Mouse (Mus musculus): ENCODE measurements around the gene Phb2.
A peak's percentile ranks its signal among the peaks of the same experiment; 100 is the strongest.

The Phb2 gene

DNA sequence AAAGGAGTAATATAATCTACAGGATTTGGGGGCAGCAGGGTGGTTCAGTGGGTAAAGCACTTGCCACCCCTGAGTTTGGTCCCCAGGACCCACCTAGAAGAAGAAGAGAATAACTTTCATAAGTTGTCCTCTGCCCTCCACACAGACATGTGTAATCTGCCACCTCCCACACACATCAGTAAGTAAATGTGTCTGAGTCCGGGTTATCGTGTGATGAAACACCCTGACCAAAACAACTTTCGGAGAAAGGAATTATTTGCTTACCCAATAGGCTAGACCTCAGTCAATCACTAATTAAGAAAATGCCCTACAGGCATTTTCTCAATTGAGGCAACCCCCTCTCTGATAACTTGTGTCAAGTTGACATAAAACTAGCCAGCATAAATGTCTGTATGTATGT is 21.6 kb upstream of the Phb2 start:
- DNase-seq (ENCODE audit: low read depth, low spot score) = no peak

DNA sequence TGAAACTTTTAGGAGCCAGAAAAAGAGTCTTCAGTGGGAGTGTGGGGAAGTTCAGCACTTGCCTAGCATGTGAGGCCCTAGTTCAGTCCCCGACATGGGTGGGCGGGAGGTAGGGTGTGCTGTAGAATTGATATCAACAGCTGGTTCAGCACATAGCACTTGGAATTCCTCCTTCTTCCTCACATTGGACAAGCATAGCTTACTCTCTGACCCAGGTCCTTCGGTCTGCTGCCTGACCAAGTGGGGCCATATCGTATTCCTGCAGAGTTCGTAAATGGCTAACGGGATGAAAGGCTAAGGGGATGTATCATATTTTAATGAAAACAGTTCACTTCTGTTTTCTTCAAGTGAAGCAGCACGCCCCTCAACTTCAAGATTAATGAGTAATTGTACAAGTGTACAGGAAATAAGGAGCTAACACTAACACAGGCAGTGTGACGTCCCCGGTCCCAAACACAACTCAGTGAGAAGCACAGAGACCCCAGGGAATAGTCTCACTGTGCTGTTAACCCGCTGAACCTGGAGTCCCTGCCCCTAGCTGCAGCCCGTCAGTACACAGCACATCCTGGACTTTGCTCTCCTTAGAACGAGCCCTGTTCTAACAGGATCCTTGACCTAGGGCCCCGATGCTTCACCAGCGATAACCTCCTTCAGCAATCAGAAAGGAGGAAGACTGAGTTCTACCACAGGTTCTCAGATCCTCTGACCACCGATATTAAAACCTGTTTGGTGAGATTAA is 18.7 kb upstream of the Phb2 start:
- DNase-seq (ENCODE audit: low read depth, low spot score) = no peak

DNA sequence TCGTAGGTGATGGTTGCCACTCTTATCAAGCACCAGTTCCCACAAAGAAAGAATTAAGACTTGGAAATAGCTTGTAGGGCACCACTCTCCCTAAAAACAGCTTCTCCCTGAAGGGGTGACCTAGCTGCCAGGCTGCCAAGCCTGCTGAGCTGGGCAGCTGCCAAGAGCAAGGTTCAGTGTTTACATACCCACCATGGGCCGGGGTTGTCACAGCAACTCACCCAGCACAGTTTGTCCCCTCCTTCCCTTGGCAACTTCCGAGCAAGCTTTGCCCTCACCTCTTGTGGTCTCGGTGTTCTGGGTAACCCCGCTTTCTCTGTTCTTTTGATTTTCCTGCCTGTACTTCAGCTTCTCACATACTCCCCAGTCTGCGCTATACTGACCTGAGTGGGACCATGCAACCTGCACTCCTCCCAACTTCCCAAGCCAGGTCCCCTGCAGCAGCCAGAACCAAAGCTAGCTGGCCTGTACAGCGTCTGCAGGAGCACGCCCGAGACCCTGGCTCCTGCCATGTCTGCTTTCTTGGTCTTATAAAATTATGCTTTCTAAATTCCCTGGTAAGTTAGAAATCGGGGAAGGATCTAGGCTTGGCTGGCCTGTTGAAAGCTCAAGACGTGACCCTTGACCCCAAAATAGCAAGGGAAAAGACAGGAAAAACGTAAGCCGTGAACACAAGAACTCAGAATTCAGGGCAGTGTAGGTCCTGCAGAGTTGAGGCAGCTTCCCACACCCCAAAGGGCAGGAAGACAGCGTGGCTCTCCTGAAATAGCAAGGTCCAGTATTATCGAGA is 17.8 kb upstream of the Phb2 start:
- DNase-seq (ENCODE audit: low read depth, low spot score) = peak; percentile 75

DNA sequence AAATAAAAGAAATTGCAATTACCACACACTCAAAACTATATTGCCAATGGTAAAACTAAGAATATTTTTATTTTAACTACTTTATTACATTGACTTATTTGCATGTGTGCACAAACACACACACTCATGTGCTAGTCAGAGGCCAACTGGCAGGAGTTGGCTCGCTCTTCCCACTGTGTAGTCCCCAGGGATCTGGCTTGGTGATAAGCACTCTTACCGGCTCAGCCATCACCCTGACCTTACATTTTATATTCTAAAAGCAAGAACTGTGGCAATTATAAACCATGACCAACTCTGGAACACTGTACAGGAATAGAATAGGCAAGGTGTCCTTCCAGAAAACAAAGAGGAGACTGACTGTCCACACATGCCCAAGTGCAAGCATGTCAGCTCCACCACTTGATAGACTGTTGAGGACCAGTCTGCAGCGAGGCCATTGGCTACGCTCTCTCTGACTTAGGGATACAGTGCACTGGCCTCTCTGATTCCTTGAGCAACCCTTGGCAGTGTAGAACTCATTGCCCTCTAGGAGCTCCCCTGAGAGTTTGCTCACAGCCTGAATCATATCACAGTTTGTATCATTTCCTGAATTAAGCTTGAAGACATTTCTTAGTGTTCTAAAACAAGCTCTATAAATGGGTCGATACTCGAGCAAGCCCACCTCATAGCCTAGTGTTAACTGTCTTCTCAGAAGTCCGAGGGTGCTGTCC is 15.5 kb upstream of the Phb2 start:
- no peak for DNase-seq (ENCODE audit: low read depth, low spot score)

DNA sequence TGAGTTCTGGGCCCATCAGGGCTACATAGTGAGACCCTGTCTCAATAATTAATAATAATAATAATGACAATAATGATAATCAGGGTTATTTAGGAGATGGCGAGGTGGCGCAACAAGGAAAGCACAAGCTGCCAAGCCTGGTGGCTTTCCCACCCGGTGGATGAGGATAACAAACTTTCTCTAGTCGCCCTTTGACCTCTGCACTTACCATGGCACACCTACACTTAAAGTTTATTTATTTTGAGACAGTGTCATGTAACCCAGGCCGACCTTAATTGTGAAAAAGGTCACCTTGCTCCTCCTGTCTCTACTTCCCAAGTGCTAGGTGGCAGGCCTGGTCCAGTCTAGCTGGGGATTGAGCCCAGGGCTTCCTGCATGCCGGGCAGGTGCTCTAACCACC is 13.4 kb upstream of the Phb2 start:
- no peak for DNase-seq (ENCODE audit: low read depth, low spot score)

DNA sequence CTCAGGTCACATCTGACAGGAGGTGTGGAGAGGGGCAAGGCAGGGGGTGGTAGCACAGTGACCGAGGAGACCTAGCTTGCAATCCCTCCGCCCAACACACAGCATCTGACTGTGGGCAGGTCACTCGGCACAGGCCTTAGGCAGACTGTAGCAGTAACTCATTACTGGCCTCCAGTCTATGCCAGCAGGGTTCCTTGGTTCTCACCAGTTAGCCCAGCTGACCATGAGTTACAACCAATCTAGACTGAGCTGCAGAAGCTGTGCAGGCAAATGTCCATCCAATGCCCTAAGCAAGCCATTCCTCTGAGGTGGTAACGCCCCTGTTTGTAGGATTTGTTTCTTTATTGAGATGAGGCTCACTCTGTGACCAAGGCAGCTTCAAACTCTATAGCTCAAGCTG is 12.8 kb upstream of the Phb2 start:
- DNase-seq (ENCODE audit: low read depth, low spot score) = no peak

DNA sequence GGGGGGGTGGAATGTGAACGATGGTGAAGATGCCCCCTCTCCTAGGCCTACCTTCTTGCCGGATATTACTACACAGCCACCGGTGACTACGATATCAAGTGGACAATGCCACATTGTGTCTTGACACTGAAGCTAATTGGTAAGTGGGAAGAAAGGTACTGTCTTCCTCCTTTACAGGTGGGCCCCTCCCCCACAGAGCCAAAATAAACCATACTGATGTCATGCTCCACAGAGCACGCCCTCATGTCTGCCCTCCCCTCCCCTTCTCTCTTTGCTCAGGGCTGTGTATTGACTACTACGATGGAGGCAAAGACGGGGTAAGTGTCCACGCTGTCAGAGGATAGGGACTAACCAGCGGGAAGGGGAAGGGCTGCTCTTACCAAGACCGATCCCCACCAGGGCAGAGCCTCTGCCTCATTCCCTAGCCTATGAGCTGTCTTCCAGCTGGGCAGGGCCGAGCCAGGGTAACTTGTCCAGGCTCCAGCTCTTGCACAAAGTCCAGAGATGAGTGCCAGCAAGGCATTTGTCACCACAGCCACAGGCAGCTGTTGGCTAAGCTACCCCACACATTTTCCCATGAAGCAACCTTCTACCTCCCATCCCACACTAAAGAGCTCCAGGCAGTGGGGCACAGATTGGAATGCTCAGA is 12.1 kb upstream of the Phb2 start:
- no peak for DNase-seq (ENCODE audit: low read depth, low spot score)

DNA sequence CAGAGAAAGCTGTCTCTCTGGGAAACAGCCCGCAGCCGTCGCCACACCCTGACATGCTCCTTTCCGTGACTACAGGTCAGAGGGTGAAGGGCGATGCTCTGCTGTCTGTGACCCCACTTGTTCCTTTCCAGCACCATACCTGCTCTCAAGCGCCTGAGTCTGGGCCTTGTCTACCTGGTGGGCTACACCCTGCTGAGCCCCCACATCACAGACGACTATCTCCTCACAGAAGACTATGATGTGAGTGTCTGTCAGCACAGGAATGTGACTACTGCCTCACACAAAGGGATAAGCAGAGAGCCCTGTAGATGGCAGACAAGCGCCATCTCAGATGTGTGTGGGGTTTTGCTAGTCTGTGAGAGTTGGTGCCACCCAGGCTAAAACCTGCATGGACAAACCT is 10.8 kb upstream of the Phb2 start:
- peak; percentile 43 for DNase-seq (ENCODE audit: low read depth, low spot score)

DNA sequence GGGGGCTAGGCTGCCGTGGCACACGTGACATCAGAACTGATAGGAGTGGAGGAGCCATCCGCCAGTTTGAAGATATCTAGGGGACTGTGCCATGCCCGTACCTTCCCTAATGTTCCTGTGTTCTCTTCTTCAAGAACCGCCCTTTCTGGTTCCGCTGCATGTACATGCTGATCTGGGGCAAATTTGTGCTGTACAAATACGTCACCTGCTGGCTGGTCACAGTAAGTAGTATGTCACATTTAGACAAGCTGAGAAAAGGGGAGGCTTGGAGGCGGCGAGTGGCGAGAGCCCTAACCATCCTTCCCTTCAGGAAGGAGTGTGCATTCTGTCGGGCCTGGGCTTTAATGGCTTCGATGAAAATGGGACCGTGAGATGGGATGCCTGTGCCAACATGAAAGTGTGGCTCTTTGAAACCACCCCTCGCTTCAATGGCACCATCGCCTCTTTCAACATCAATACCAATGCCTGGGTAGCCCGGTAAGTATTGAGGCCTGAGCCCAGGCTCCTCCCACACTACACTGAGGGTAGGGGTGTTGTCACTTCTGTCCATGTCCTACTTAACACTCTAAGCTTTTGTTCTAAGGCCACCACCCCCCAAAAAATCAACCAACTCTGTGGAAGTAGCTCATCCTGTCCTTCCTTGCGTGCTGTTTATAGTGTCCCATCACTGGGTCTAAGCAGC is 9.9 kb upstream of the Phb2 start:
- no peak for DNase-seq (ENCODE audit: low read depth, low spot score)

DNA sequence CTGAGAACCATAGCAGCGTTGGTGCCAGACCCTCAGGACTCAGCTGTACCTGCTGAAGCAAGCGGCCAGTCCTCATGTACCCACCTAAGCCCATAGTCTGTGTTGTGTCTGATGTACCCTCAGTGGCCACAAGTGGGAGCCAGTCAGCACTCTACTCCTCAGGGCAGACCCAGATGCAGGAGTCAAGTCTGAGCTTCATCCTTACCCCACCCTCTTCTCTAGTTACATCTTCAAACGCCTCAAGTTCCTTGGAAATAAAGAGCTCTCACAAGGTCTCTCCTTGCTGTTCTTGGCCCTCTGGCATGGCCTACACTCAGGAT is 9.4 kb upstream of the Phb2 start:
- DNase-seq (ENCODE audit: low read depth, low spot score) = peak; percentile 78

DNA sequence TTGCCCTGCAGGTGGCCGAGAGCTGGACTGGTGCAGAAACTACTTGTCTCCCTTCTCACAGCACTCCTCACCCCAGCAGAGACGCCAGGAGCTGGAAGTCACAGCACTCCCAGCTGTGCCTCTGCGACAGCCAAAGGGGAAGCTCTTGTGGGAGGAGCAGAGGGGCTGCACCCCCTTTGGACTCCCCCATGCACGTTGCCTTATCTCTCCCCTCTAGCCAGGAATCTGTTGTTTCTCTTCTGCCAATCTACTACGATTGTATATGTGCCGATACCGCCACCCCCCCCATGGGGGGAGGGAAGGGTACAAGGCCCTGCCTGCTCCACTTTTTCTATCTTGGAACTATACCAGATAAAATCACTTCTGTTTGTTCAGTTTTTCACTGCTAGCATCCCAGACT is 8.3 kb upstream of the Phb2 start:
- no peak for DNase-seq (ENCODE audit: low read depth, low spot score)

DNA sequence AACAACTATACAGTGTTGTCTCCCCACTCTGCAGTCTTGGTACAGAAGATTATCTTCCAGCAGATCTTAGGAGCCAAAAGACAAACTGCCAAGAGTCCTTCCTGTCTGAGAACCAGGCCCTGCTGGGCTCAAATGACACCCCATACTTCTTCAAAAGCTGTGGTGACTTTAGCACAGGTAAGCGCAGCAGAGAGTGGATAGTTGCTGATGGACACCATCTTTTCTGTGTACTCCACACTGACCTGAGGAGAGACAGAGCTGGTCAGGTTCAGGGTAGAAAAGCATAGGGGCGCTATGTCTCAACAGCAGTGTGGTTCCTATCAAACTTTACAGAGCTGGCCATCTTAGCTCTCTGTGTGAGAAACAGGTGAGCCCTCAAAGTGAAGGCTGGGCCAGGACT is 7.7 kb upstream of the Phb2 start:
- no peak for DNase-seq (ENCODE audit: low read depth, low spot score)

DNA sequence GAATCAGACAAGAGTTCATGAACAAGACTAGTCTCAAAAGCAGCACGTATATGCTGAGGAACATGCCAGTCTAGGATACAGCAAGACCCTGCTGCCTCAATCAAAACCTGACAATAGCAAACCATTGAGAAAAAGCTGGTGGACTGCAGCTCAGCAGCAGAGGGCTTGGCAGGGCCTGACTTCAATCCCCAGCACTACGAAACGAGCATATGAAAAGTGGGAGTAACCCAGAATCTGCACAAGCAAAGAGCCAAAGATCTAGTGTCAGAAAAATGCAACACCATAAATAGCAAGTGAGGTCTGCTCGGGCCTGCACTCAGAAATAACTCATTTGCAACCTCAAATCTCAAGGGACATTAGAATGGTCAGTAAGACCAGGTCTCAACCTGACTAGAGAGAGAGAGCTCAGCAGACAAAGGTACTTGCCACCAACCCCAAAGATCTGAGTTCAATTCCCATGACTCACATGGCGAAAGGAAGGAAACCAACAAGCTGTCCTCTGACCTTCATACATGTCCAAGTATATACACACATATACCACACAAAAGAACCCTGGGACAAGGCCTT is 6.0 kb upstream of the Phb2 start:
- no peak for DNase-seq (ENCODE audit: low read depth, low spot score)

DNA sequence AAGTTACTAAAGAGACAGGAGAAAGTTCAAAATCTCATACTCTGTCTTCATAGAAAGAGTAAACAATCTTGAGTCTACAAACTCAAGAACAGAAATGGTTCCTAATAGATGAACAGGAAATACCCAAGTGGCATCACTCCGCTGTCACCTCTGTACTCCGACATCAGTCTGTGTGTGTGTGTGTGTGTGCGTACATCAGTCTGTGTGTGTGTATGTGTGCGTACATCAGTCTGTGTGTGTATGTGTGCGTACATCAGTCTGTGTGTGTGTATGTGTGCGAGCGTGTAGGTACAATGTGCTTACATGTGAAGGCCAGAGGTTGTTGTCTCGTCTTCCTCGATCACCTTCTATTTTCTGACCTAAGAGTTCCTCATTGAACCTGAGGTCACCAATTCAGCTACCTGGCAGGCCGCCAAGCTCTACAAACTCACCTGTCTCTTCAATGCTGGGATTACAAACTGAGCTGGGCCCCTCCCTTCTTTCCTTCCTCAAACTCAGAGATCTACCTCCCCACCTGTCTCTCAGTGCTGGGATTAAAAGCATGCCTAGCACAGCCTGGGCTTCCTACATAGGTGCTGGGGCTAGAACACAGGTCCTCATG is 3.7 kb upstream of the Phb2 start:
- DNase-seq (ENCODE audit: low read depth, low spot score) = no peak

DNA sequence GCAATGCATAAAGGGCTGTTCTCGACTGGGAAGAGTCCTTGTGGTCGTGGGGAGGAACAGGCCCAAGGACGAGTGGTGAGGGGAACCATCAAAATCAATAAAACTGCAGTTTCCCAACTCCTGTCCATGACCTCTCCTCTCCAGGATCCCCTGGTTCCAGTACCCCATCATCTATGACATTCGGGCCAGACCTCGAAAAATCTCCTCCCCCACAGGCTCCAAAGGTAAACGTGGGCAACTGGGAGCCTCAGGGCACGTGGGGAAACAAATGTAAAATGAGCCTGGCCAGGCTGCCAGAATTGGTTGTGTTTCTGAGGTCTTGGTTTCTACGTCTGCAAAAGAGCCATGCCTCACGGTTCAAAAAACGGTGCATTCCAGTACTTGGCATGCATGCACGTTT is 782 bp downstream of the Phb2 start:
- DNase-seq (ENCODE audit: low read depth, low spot score) = no peak

DNA sequence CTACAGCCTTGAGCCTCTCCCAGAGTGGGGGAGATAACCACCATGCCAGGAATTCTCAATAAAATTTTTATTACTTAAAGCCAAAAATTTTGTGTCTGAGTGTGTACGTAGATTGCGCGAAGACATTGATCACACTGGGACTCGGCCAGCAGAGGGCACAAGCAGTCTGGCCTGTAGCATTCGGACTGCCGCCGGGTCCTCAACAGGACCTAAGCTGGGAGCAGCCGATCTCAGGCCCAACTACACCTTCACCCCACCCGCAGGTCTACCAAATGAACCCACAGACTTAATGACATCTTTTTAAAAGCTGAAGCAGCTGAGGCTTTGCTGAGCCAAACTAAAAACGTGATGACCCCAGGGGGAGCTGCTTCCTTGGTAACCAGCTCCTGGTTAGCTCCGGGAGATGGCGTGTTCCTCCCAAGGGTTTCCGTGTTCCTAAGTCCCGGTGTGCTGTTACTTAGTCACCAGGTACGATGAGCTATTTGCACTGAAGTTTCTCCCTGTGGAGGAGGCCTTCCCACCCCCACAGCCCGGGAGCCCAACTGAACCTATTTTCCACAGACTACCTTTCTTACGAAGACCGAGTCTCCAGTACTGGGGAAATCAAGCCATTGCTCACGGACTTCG is 4.8 kb downstream of the Phb2 start:
- DNase-seq (ENCODE audit: low read depth, low spot score) = peak; percentile 74

DNA sequence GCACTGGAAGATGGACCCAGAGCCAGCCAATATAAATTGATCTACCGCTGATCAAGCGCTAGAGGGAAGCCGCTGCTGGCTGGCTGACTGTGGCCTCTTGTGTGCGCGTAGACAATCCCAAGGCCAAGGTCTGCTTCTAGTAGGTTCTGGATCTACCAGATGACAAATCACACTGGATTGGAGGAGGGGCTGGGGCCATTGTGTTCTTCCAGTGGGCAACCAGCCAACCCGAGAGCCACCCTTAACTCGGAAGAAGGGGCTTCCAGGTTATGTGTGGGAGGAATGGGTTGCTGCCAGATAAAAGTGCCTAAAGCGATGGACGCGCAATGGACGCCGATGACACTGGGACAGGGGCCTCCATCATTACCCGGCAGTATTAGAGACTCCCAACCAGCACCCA is 5.8 kb downstream of the Phb2 start:
- DNase-seq (ENCODE audit: low read depth, low spot score) = no peak

DNA sequence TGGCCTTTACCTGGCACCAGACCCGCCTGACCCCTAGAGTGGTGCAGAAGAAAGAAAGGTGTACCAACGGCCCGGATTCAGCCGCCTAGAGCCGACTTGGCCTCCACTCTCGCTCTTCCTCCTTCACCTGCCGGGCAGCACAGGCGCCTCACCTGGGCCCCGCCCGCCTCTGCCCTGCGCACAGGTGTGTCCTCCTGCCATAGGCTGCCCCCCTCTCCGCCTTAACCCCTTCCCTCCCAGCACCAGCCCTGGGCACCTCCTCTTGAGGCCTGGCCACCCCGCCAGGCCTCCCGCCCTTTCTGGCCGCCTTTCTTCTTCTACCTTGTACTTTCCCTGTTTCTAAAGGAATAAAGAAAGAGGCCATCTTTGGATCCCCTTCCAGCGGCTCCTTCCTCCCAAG is 6.6 kb downstream of the Phb2 start:
- DNase-seq (ENCODE audit: low read depth, low spot score) = no peak

DNA sequence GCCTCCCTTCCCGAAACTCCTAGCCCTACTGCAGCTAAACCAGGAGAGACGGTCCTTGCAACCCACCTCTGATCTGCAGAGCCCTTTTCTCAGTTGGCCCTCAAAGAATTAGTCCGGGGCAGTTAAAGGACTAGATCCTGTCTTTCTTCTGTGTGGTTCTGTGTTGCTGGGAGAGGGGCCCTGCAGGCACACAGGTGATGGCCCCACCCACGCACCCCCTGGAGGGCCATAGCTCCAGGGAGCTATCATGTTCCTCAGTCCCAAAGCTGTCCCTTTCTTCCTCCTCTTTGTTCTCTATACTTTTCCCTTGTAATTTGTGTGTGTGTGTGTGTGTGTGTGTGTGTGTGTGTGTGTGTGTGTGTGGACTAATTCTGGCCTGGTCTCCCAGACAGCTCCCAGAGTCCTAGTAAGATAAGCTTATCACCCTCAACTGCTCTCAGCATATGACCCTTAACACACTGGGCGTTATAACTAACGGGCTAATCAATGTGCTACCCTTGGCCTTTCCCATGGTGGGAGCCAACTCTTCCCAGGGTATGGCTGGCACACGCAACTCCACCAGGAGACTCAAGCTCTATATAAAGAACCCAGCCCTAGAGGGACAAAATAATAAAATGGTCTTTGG is 7.3 kb downstream of the Phb2 start:
- DNase-seq (ENCODE audit: low read depth, low spot score) = no peak

DNA sequence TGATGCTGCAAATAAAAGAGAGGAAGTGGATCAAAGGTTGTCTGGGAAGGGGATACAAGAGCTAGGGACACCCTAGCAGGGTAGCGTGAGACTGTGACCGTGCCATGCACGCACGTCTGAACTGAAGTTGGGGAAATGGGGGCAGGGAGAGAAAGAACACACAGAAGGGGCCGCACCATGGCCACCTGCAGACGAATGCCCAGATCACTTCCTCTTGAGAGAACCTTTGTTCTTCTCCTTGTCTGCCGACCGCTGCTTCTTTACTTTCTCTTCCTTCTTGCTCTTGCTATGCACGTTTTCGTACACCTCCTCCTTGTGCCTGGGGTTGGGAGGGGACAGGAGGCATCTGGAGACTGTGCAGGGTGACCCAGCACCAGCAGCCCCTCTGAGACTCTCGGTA is 8.8 kb downstream of the Phb2 start:
- DNase-seq (ENCODE audit: low read depth, low spot score) = no peak

Data from CD4-positive helper T cell, adult 2 months (primary cell).